Mouse (Mus musculus) neural tube, embryonic 14.5 days (tissue): ENCODE data around the gene E2f7. TPM values are rescaled to one million over a fixed set of nuclear protein-coding genes. Genes with fewer than 3 reads are reported as not detected.
A peak's percentile ranks its signal among the peaks of the same experiment; 100 is the strongest.

ENCODE experiments used
- ATAC-seq: fragments of 200-750 bp; cut with Nextera tagmentation; 2 replicates; pipeline ENCODE4 v1.8.0; 2017; ENCODE audit warnings: low read depth, mild to moderate bottlenecking, moderate TSS enrichment, moderate library complexity
- H3K27ac ChIP-seq: fragments of 300-500 bp; sonication (generic); 2 replicates; pipeline ENCODE4 v1.5.1; 2014; ENCODE audit warnings: low read depth, mild to moderate bottlenecking, control low read depth, low read length, moderate library complexity, mixed read lengths
- H3K27me3 ChIP-seq: fragments of 300-500 bp; sonication (generic); 2 replicates; pipeline ENCODE4 v1.6.1; 2014; ENCODE audit warnings: low read length; ENCODE audit not compliant: control insufficient read depth, insufficient read depth
- H3K36me3 ChIP-seq: fragments of 300-500 bp; sonication (generic); 2 replicates; pipeline ENCODE4 v1.6.1; 2014; ENCODE audit warnings: low read length, mixed read lengths; ENCODE audit not compliant: control insufficient read depth, insufficient read depth
- H3K4me1 ChIP-seq: fragments of 300-500 bp; sonication (generic); 2 replicates; pipeline ENCODE4 v1.6.1; 2014; ENCODE audit warnings: low read length; ENCODE audit not compliant: control insufficient read depth, insufficient read depth
- H3K4me2 ChIP-seq: fragments of 300-500 bp; sonication (generic); 2 replicates; pipeline ENCODE4 v1.6.1; 2014; ENCODE audit warnings: mild to moderate bottlenecking, low read depth, low read length, control low read depth
- H3K4me3 ChIP-seq: fragments of 300-500 bp; sonication (generic); 2 replicates; pipeline ENCODE4 v1.5.1; 2014; ENCODE audit warnings: low read depth, low read length, control low read depth, mixed read lengths
- H3K9ac ChIP-seq: fragments of 300-500 bp; sonication (generic); replicated peaks from 2 replicates; pipeline ENCODE4 v1.6.1; 2014; ENCODE audit warnings: low read depth, mild to moderate bottlenecking, control low read depth, low read length, mixed read lengths
- H3K9me3 ChIP-seq: fragments of 300-500 bp; sonication (generic); 2 replicates; pipeline ENCODE4 v1.6.1; 2016; ENCODE audit warnings: low read length; ENCODE audit not compliant: control insufficient read depth
- WGBS: fragments of 180-500 bp; shearing (Covaris S2); extraction: QIAGEN DNeasy Blood & Tissue Kit; methylation state at CpG from one replicate; pipeline ENCODE4 v1.1.7; 2014; 5-methylcytosine and 5-hydroxymethylcytosine counted together
- polyA plus RNA-seq: library from polyadenylated mRNA; unstranded; fragments of >200 nt; fragmentation: Nextera tagmentation; extraction: Ambion mirVana; gene quantifications from 2 replicates; pipeline ENCODE4 v1.2.1, GENCODE M21; 2014

The E2f7 gene
- polyA plus RNA-seq, 1 experiment from 2014 or later: 6.2 TPM

- no peak for ATAC-seq
- Histone ChIP-seq H3K9ac (no peak overlapping the region), H3K27ac (no peak overlapping the region), H3K4me3 (no peak overlapping the region), H3K9me3 (no peaks in the 10 kb centered on the region), H3K4me1 (no peaks in the 10 kb centered on the region), H3K27me3 (no peaks in the 10 kb centered on the region), H3K4me2 (no peak overlapping the region), H3K36me3 (no peaks in the 10 kb centered on the region)
- whole genome bisulfite sequencing: 56% methylated on average over 2 of the region's 2 CpGs
Observed at GRCm38 (mm10) chr10:110811862-110812225, 66.6 kb downstream of the E2f7 start.

- no peak overlapping the region for H3K4me3 ChIP-seq
- H3K27ac ChIP-seq: no peak overlapping the region
- no peak overlapping the region for H3K9ac ChIP-seq
- no peaks in the 10 kb centered on the region for H3K4me1 ChIP-seq
- 80% methylated on average over 11 of the region's 11 CpGs for WGBS
- no peaks in the 10 kb centered on the region for H3K27me3 ChIP-seq
- H3K4me2 ChIP-seq: no peak overlapping the region
- H3K9me3 ChIP-seq: no peaks in the 10 kb centered on the region
- H3K36me3 ChIP-seq: no peaks in the 10 kb centered on the region
- no peak for ATAC-seq
Observed at GRCm38 (mm10) chr10:110821139-110821538, 75.9 kb downstream of the E2f7 start.

- no peak overlapping the region for H3K4me2 ChIP-seq
- no peaks in the 10 kb centered on the region for H3K36me3 ChIP-seq
- H3K4me1 ChIP-seq: no peaks in the 10 kb centered on the region
- H3K9ac ChIP-seq: no peak overlapping the region
- H3K9me3 ChIP-seq: no peaks in the 10 kb centered on the region
- ATAC-seq: no peak
- 81% methylated on average over 3 of the region's 3 CpGs for WGBS
- H3K27ac ChIP-seq: no peak overlapping the region
- no peak overlapping the region for H3K4me3 ChIP-seq
- no peaks in the 10 kb centered on the region for H3K27me3 ChIP-seq
Observed at GRCm38 (mm10) chr10:110821692-110822091, 76.5 kb downstream of the E2f7 start.

- WGBS: 33% methylated on average over 6 of the region's 6 CpGs
- H3K4me3 ChIP-seq: no peak overlapping the region
- ATAC-seq: peak; percentile 34; the same call in 1 of the 2 replicates
- no peaks in the 10 kb centered on the region for H3K9me3 ChIP-seq
- no peaks in the 10 kb centered on the region for H3K27me3 ChIP-seq
- H3K4me1 ChIP-seq: no peaks in the 10 kb centered on the region
- no peak overlapping the region for H3K27ac ChIP-seq
- H3K4me2 ChIP-seq: no peak overlapping the region
- H3K9ac ChIP-seq: no peak overlapping the region
- no peaks in the 10 kb centered on the region for H3K36me3 ChIP-seq
Observed at GRCm38 (mm10) chr10:110832336-110832735, 87.1 kb downstream of the E2f7 start.

GRCm38 (mm10) chr10:110835115-110835806 lies 90.0 kb downstream of the E2f7 start:
- no peak overlapping the region for H3K9ac ChIP-seq
- WGBS: 62% methylated on average over 6 of the region's 6 CpGs
- no peak overlapping the region for H3K4me2 ChIP-seq
- H3K9me3 ChIP-seq: no peaks in the 10 kb centered on the region
- no peak overlapping the region for H3K27ac ChIP-seq
- H3K4me1 ChIP-seq: no peaks in the 10 kb centered on the region
- no peak for ATAC-seq
- H3K36me3 ChIP-seq: no peaks in the 10 kb centered on the region
- no peak overlapping the region for H3K4me3 ChIP-seq
- H3K27me3 ChIP-seq: no peaks in the 10 kb centered on the region

Other genes with a start within 250 kb of the E2f7 start
- 137 and 169 TPM in 2 replicates for gene Csrp2, start 174.3 kb downstream of the E2f7 start, polyA plus RNA-seq